Mouse (Mus musculus) gastrocnemius, adult 2 months (tissue): ENCODE data around the gene Tmem30b. TPM values are rescaled to one million over a fixed set of nuclear protein-coding genes. Genes with fewer than 3 reads are reported as not detected.
"Not testable (repeated sequence)": the region's sequence is repeated elsewhere in the genome, so short reads cannot be mapped to it uniquely, and the experiment has no call there.

Experiments used
- DNase-seq: peaks from one replicate; pipeline ENCODE4 v3.0.0; 2022
- H3K27ac ChIP-seq: fragments of 200-600 bp; 2 replicates; pipeline ENCODE4 v1.8.1; 2022; ENCODE audit warnings: mild to moderate bottlenecking
- H3K4me3 ChIP-seq: fragments of 200-600 bp; 2 replicates; pipeline ENCODE4 v1.8.1; 2022; ENCODE audit warnings: mild to moderate bottlenecking, moderate library complexity
- CTCF ChIP-seq: fragments of 200-600 bp; IDR thresholded peaks from 2 replicates; pipeline ENCODE4 v1.8.1; 2022; ENCODE audit warnings: antibody characterized with exemption, mild to moderate bottlenecking, moderate library complexity
- intact Hi-C: fragments of 180-260 bp; cut with DNase I; formaldehyde crosslinking; loops from one replicate; pipeline ENCODE4 v1.15.1; 2025
- total RNA-seq, 2 experiments: library from RNA; stranded (reverse); gene quantifications; 2 replicates each; pipeline ENCODE4 v1.2.3; 2021

Gene Tmem30b
- total RNA-seq, 2 experiments from 2014 or later, result 0.26 to 0.50 TPM

DNA sequence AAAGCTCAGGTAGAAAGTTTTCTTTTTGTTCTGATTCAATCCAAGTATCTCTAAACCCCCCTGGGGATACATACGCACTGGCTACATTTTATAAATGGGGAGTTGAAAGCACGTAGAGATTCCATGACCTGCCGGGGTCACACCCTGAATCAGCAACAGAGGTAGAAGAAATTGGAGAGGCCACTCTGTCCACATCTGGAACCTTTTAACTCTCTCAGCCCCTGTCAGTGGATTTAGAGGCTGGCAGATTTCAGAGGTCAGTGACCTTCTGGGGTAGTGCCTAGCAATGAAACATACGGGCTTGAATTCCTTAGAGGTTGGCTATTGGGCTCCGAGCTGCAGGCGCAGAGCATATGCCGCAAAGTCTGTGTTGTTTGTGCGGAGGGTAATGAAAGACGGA lies 17.1 kb downstream of the Tmem30b start:
- no peak for DNase-seq
- H3K27ac ChIP-seq, result no peak overlapping the region
- no peak for TF ChIP-seq CTCF
- no peak overlapping the region for H3K4me3 ChIP-seq
- intact Hi-C loops, result loop anchor here (10.0 kb wide), 1 partner anchor 684 kb away; no protein-coding TSS in a partner anchor

DNA sequence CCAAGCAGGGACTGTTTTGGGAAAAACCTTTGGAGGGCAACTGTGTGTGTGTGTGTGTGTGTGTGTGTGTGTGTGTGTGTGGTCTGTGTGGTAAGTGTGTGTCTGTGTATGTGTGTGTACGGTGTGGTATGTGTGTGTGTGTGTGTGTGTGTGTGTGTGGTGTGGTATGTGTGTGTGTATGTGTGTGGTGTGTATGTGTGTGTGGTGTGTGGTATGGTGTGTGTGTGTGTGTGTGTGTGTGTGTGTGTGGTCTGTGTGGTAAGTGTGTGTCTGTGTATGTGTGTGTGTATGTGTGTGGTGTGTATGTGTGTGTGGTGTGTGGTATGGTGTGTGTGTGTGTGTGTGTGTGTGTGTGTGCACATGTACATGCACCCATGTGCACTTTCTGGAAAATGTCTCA lies 18.1 kb downstream of the Tmem30b start:
- not testable (repeated sequence) for H3K27ac ChIP-seq, DNase-seq
- intact Hi-C loops, result loop anchor here (10.0 kb wide), 1 partner anchor 683 kb away; no protein-coding TSS in a partner anchor

DNA sequence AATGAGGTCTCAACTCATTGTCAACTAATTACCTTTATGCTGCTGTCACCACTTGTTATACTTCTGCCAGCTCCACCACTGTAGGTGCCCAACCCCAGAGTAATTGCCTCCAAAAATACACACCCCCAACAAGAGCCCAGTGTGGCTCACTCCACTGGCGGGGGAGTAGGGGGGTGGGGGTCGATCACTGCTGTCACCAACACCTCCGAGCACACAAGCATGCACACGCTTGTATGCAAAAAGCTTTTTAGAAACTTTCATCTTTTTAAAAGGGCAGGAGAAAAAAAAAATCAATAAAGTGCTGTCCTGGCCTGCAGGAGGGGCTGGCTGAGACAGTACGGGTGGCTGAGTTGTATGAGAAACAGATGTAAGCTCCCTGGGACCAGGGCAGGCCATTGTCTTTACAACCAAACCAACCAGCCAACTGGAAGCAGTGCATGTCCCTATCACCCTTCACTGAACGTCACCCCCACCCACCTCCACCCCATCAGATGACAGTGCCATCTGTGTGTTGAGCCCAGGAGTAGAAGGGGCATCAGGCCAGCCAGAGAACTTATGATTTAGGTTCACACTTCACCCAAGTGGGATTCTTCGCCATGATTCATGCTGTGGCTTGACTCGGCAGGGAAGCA lies 20.8 kb downstream of the Tmem30b start:
- Histone ChIP-seq H3K4me3 (no peak overlapping the region), H3K27ac (no peak overlapping the region)
- TF ChIP-seq CTCF, result no peak
- no peak for DNase-seq
- intact Hi-C loops, result loop anchor here (10.0 kb wide), 1 partner anchor 681 kb away; no protein-coding TSS in a partner anchor

More for the DNA sequence above, 18.1 kb downstream of the Tmem30b start:
- not testable (repeated sequence) for H3K4me3 ChIP-seq

DNA sequence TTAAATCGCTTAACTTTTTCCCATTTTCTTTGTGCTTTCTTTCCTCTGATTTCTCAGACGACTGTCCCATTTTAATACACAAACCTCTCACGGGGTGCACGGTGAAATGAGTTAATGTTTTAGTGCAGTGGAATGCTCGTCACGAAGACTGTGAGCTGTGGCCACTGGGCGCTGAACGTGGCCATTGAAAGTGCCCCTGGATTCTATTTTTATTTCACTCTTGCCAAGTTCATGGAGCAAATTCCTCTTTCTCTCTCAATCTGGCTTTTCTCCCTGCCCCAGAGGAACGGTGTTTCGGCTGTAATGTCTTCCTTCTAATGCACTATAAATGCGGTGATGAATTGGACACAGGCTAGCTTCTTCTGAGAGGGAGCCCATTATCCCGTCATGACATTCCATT lies 23.1 kb downstream of the Tmem30b start:
- intact Hi-C loops, result loop anchor here (10.0 kb wide), 1 partner anchor 678 kb away; no protein-coding TSS in a partner anchor
- H3K27ac ChIP-seq, result no peak overlapping the region
- DNase-seq, result no peak

DNA sequence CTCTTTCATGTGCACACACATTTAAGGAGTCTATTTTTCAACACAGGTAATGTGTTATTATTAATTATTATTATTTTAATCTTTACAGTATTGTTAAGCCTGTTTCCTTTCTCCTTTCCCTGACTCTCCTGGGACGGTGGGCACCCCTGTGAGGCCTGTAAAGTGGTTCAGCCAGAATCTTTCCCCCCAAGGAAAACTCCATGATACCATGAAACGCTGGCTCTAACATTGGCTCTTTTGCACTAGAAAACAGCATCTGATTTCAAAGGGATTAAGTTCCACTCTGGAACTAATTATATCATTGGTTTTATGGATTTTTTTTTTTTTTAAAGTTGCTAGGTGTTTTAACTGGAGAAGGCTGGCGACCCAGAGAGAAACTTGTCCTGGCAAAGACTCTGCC lies 24.2 kb downstream of the Tmem30b start:
- Histone ChIP-seq H3K27ac (no peak overlapping the region), H3K4me3 (no peak overlapping the region)
- no peak for DNase-seq
- TF ChIP-seq CTCF, result no peak
- intact Hi-C loops, result loop anchor here (10.0 kb wide), 1 partner anchor 677 kb away; no protein-coding TSS in a partner anchor

More for the DNA sequence above, 23.1 kb downstream of the Tmem30b start:
- TF ChIP-seq CTCF, result no peak
- no peak overlapping the region for H3K4me3 ChIP-seq

DNA sequence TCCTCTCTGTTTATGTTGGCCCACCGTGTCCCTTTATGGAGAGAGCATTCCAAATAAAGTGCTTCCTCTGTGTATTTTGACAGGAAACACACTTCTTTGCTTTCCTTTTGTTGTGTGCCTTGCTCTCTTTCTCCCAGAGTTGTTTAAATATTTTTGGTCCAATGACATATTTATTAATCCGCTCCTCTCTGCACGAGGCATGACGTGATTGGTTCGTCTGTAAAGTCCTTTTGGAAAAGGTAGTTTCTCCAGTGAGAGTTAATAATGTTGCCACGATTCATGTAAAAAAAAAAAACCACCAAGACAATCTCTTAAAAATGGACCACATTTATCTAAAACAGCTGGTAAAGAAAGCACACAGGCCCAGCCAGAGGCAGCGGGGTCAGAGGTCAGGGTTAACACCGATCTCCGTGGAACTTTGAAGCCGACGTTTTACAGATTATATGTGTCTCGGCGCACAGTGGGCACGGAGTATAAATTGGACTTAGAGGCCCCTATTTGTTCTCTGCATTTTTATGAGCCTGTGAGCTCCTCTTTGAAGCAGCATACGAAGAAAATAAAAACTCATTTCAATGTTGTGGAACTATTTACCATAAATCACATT lies 24.9 kb downstream of the Tmem30b start:
- no peak overlapping the region for H3K4me3 ChIP-seq
- intact Hi-C loops, result loop anchor here (10.0 kb wide), 1 partner anchor 677 kb away; no protein-coding TSS in a partner anchor
- no peak for TF ChIP-seq CTCF
- no peak overlapping the region for H3K27ac ChIP-seq
- DNase-seq, result no peak

DNA sequence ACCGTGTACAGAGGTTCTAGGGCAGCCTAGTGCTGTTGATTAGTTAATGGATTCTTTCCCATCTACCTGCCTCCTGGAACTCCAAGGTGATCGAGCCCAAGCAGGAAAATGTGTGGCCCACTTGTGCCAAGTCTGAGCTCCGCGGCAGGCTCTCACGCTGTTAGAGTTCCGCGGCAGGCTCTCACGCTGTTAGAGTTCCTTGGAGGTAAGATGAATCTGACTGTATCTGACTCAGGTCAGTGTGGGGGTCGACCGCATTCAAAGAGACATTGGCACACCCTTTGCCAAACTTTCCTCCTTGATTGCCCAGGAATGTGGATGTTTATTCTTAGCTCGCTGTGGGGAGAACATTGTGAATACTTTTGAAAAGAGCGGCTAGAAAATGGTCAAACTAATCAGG lies 28.4 kb downstream of the Tmem30b start:
- DNase-seq, result no peak
- TF ChIP-seq CTCF, result no peak
- H3K4me3 ChIP-seq, result no peak overlapping the region
- intact Hi-C loops, result loop anchor here (1.0 to 10.0 kb wide), 4 partner anchors 65 to 496 kb away; partner anchors contain the start of gene Six4
- H3K27ac ChIP-seq, result peak overlapping the region; percentile 65; the same call in 1 of the 2 replicates

DNA sequence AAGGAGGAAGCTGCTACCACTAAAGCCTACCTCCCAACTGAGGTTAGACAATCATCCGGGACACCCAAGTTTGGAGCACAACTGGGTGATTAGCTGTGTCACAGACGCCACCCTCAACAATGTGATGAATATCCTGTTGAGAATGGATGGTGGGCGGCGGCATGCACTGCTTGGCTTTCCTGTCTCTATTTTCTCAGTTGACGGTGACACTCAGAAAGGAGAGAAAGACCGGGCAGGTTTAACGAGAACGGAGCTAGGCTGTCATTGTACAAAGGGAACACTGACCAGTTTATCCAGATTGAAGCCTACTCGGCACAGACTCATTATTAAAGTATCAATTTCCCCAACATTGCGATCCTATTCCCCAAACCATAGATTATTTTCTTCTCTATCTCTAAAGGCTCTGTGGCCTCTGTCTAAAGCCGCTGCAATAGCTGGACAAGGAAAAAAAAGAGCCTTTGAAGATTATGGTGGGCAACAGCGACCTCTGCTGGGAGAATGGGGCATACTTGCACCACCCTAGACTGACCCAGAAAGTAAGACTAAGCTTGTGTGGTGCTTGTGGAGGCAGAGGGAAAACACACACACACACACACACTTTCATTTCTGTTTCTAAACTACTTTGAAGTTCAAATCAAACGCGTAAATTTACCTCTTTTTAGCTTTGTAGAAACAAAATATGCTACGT lies 29.0 kb downstream of the Tmem30b start:
- peak; percentile 91 for TF ChIP-seq CTCF
- intact Hi-C loops, result loop anchor here (5.0 to 10.0 kb wide), 3 partner anchors 65 to 405 kb away; partner anchors contain the start of gene Six4
- peak; percentile 86 for DNase-seq
- H3K27ac ChIP-seq, result peak overlapping the region; percentile 65
- peak overlapping the region; percentile 63 for H3K4me3 ChIP-seq

DNA sequence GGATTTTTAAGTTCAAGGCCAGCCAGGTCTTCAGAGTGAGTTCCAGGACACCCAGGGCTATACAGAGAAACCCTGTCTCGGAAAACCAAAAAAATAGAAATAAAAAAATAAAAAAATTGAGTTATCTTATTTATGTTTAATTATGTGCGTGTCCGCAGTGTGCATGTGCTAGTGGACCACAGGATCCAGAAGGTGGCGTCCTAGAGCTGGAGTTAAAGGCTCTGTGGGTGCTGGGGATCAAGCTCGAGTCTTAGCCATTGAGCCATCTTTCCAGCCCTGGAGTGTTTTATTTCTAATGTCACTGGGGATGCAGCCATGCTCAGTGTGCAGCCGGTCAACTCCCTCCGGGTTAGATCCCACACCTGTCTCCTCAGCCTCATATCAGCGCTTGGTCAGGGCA lies 29.7 kb downstream of the Tmem30b start:
- H3K4me3 ChIP-seq, result no peak overlapping the region
- H3K27ac ChIP-seq, result peak overlapping the region; percentile 65; the same call in 1 of the 2 replicates
- intact Hi-C loops, result loop anchor here (5.0 to 10.0 kb wide), 3 partner anchors 64 to 404 kb away; partner anchors contain the start of gene Six4
- TF ChIP-seq CTCF, result no peak; the same call in 1 of the 2 replicates
- DNase-seq, result no peak

DNA sequence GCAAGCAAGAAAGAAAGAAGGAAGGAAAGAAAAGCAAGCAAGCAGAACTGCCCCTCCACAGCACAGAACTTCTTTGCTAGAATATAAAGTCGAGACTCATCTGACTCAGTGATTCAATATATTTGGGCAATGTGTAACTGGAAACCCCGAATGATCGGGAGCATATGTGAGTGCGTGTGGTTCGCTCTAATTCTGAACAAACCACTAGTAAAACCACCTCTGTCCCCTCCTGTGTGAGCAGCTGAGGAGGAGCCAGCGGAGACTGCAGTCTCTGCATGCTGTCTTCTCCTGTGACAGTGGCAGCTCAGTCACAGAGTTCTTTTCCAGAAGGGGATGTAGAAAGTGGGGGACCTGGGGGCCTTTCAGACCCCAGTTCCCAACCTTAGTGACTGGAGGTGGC lies 31.5 kb downstream of the Tmem30b start:
- no peak for TF ChIP-seq CTCF
- H3K27ac ChIP-seq, result no peak overlapping the region
- intact Hi-C loops, result loop anchor here (5.0 to 10.0 kb wide), 3 partner anchors 62 to 402 kb away; partner anchors contain the start of gene Six4
- DNase-seq, result no peak
- H3K4me3 ChIP-seq, result no peak overlapping the region

DNA sequence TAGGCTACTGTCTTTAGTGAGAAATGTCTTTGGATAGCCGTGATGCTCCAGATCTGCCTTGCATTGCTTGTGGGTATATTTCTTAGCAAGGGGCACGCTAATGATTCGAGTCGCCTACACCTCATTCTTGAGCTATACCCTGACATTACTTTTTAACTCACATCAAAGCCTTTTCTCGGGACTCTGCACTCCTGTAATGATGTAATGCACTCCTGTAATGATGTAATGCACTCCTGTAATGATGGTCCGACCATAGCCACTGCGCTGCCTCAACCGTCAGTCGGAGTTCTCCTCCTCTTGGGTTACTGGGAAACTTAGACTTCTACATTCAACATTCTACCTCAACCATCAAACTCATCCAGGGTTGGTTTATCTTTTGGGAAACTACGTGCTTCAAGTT lies 32.2 kb downstream of the Tmem30b start:
- Histone ChIP-seq H3K27ac (no peak overlapping the region), H3K4me3 (no peak overlapping the region)
- intact Hi-C loops, result loop anchor here (10.0 kb wide), 1 partner anchor 189 kb away; no protein-coding TSS in a partner anchor
- no peak for TF ChIP-seq CTCF
- no peak for DNase-seq

DNA sequence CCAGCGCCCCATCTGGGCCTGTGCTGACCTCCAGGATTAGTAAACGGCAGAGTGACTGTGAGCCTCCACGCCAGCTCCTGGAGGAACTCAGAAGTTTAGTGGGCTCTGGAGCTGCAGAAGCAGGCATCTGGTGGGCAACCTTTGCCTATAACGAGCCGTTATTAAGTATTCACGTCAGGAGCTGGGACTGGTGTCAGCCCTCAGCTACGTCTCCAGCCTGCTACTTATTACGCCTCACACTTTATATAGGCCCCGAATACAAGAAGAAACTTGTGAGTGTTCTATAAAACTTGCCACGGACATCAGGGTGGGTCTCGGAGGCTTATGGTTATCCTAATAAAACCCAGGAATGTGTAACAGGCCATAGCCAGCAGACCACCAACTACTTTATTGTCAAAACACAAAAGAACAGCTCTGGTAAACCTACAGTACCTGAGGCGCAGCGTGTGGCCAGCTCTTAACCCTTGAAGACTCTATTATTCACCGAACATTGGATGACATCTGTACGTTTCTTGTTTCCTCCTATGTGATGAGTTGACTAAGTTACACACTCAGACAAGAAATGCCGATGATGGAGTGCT lies 34.6 kb downstream of the Tmem30b start:
- TF ChIP-seq CTCF, result no peak
- no peak for DNase-seq
- Histone ChIP-seq H3K4me3 (no peak overlapping the region), H3K27ac (no peak overlapping the region)
- intact Hi-C loops, result loop anchor here (10.0 kb wide), 1 partner anchor 187 kb away; no protein-coding TSS in a partner anchor
